Mouse (Mus musculus) olfactory bulb, adult 2 months (tissue): ENCODE measurements at regions not wholly inside any gene's neighbourhood (a gene's known extent, or its start where the extent isn't known, plus 50 kb on each side); places are given as distances from the start of the nearest gene placed in this dataset.

Experiments
- CTCF ChIP-seq: fragments of 200-500 bp; IDR thresholded peaks from 2 replicates; pipeline ENCODE4 v1.5.1; 2012; ENCODE audit warnings: low read depth, mild to moderate bottlenecking, low read length, moderate library complexity; ENCODE audit not compliant: insufficient read depth
- POLR2A ChIP-seq: fragments of 200-500 bp; IDR thresholded peaks from 2 replicates; pipeline ENCODE4 v1.6.1; 2012; ENCODE audit warnings: mild to moderate bottlenecking, low read depth, low read length, moderate library complexity; ENCODE audit not compliant: insufficient read depth

DNA sequence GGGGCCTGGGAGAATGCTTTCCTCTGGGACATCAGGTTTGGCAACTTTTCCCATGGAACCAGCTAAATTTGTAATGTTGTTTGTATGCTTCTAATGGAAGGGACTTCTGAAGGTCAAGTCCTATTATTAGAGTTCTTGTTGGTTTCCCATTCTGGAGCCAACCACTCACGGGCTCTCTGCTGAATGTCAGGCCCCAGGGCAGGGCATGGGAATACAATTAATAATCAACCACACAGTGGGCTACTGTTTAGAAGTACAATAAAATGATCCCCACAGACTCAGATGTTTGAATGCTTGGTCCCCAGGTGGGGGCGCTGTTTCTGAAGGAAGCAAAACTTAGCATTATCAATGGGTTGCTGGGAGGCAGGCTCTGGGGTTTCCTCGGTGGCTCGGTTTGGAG lies 275.6 kb upstream of the Kazn start:
- TF ChIP-seq POLR2A (no peak), CTCF (no peak)
